Mouse (Mus musculus): ENCODE results near the gene Nomo1.

The Nomo1 gene

GRCm38 (mm10) chr7:46047873-46048562 lies 14.5 kb downstream of the Nomo1 start:
- DNase-seq (ENCODE audit: low spot score in 2 of 2): no peak

- DNase-seq (ENCODE audit: low spot score in 2 of 2): no peak
Observed at GRCm38 (mm10) chr7:46049981-46050380, 16.5 kb downstream of the Nomo1 start.

- DNase-seq (ENCODE audit: low spot score in 2 of 2): no peak
Observed at GRCm38 (mm10) chr7:46052161-46052821, 18.8 kb downstream of the Nomo1 start.

GRCm38 (mm10) chr7:46053566-46053965 lies 20.1 kb downstream of the Nomo1 start:
- no peak for DNase-seq (ENCODE audit: low spot score in 2 of 2)

GRCm38 (mm10) chr7:46058882-46059281 lies 25.4 kb downstream of the Nomo1 start:
- no peak for DNase-seq (ENCODE audit: low spot score in 2 of 2)

- DNase-seq (ENCODE audit: low spot score in 2 of 2): no peak
Observed at GRCm38 (mm10) chr7:46060688-46061087, 27.2 kb downstream of the Nomo1 start.

GRCm38 (mm10) chr7:46061614-46062013 lies 28.1 kb downstream of the Nomo1 start:
- no peak for DNase-seq (ENCODE audit: low spot score in 2 of 2)

- no peak for DNase-seq (ENCODE audit: low spot score in 2 of 2)
Observed at GRCm38 (mm10) chr7:46063296-46063695, 29.8 kb downstream of the Nomo1 start.

GRCm38 (mm10) chr7:46068831-46069230 lies 35.3 kb downstream of the Nomo1 start:
- no peak for DNase-seq (ENCODE audit: low spot score in 2 of 2)

- DNase-seq (ENCODE audit: low spot score in 2 of 2): no peak
Observed at GRCm38 (mm10) chr7:46076844-46077243, 43.3 kb downstream of the Nomo1 start.

- DNase-seq (ENCODE audit: low spot score in 2 of 2): no peak
Observed at GRCm38 (mm10) chr7:46077675-46078074, 44.2 kb downstream of the Nomo1 start.

GRCm38 (mm10) chr7:46084024-46084423 lies 50.5 kb downstream of the Nomo1 start:
- no peak for DNase-seq (ENCODE audit: low spot score in 2 of 2)

GRCm38 (mm10) chr7:46084839-46085513 lies 51.5 kb downstream of the Nomo1 start:
- no peak for DNase-seq (ENCODE audit: low spot score in 2 of 2)

- DNase-seq (ENCODE audit: low spot score in 2 of 2): no peak
Observed at GRCm38 (mm10) chr7:46086378-46086777, 52.9 kb downstream of the Nomo1 start.

GRCm38 (mm10) chr7:46088241-46088640 lies 54.7 kb downstream of the Nomo1 start:
- no peak for DNase-seq (ENCODE audit: low spot score in 2 of 2)

GRCm38 (mm10) chr7:46092803-46093202 lies 59.3 kb downstream of the Nomo1 start:
- no peak for DNase-seq (ENCODE audit: low spot score in 2 of 2)

- DNase-seq (ENCODE audit: low spot score in 2 of 2): no peak
Observed at GRCm38 (mm10) chr7:46096136-46096535, 62.6 kb downstream of the Nomo1 start.

- no peak for DNase-seq (ENCODE audit: low spot score in 2 of 2)
Observed at GRCm38 (mm10) chr7:46097319-46097783, 63.9 kb downstream of the Nomo1 start.

- DNase-seq (ENCODE audit: low spot score in 2 of 2): no peak
Observed at GRCm38 (mm10) chr7:46098221-46098918, 64.9 kb downstream of the Nomo1 start.

- DNase-seq (ENCODE audit: low spot score in 2 of 2): no peak
Observed at GRCm38 (mm10) chr7:46098919-46099286, 65.4 kb downstream of the Nomo1 start.

GRCm38 (mm10) chr7:46099682-46100081 lies 66.2 kb downstream of the Nomo1 start:
- no peak for DNase-seq (ENCODE audit: low spot score in 2 of 2)

GRCm38 (mm10) chr7:46100563-46100962 lies 67.1 kb downstream of the Nomo1 start, which contains the start of gene Kcnj11:
Gene Kcnj11 (minus strand): TSS chr7:46100764.
- peak; percentile 46 to 80 for DNase-seq (ENCODE audit: low spot score in 2 of 2)
